Mouse (Mus musculus): Measurements from ENCODE around the gene Ssna1. TPM values are rescaled to one million over a fixed set of nuclear protein-coding genes. Genes with fewer than 3 reads are reported as not detected.

Ssna1 gene
- total and polyA plus RNA-seq, 3 experiments = 51.4 to 80.6 (median 72.9) TPM

GRCm38 (mm10) chr2:25290101-25290815 is 18.0 kb upstream of the Ssna1 start:
- H3K4me3 ChIP-seq (replicated peaks in 1 of 3; ENCODE audit: low read depth in 2 of 3, low read length in 2 of 3, poor library complexity in 1 of 3) = no peak overlapping the region
- H3K9ac ChIP-seq (ENCODE audit: insufficient read depth, low read depth) = no peak overlapping the region

GRCm38 (mm10) chr2:25289651-25290050 is 17.4 kb upstream of the Ssna1 start, which contains the start of gene Lrrc26:
Gene Lrrc26 (plus strand): TSS chr2:25289915.
- Histone ChIP-seq H3K27ac (ENCODE audit: insufficient read depth, low read depth) (no peak within 1 kb of the TSS), H3K9me3 (replicated peaks; ENCODE audit: low read length) (no peaks in the 10 kb centered on the region), H3K4me2 (ENCODE audit: insufficient read depth, low read depth, poor library complexity, severe bottlenecking) (no peak within 1 kb of the TSS), H3K36me3 (replicated peaks in 1 of 2; ENCODE audit: control insufficient read depth in 1 of 2, insufficient read depth in 1 of 2, low read length in 1 of 2) (peaks cover 16 to 26% of the 10 kb centered on the region in 2 experiments), H3K79me2 (replicated peaks; ENCODE audit: control insufficient read depth, extremely low read depth, insufficient read depth, poor library complexity, severe bottlenecking) (no peaks in the 10 kb centered on the region), H3K27me3 (replicated peaks) (peaks cover 40% of the 10 kb centered on the region), H3K4me3 (replicated peaks in 1 of 3; ENCODE audit: low read depth in 2 of 3, low read length in 2 of 3, poor library complexity in 1 of 3) (no peak within 1 kb of the TSS), H3K4me1 (ENCODE audit: control insufficient read depth in 1 of 2, insufficient read depth in 2 of 2) (peaks cover 2 to 4% of the 10 kb centered on the region in 2 experiments; a peak in 3 of 4 replicates), H3K9ac (ENCODE audit: insufficient read depth, low read depth) (no peak within 1 kb of the TSS)
- dilution Hi-C loops (cut with MboI; ENCODE audit: extremely low pct_ligation_motif_present, extremely low pct_unique_long_range_greater_than_20kb, low sequenced_read_pairs) = no loop called here
- DNase-seq (ENCODE audit: extremely low read depth) = no peak
- in situ Hi-C loops (cut with MboI; ENCODE audit: low pct_ligation_motif_present, low pct_unique_long_range_greater_than_20kb, low sequenced_read_pairs) = no loop called here
- no peak for TF ChIP-seq RAD21 (IDR thresholded peaks at IDR 0.05; ENCODE audit: low read depth, low read length)
- no peak for TF ChIP-seq NELFE (IDR thresholded peaks at IDR 0.05; ENCODE audit: low read depth, low read length)
- no peak for TF ChIP-seq ZNF384 (IDR thresholded peaks at IDR 0.05; ENCODE audit: low read depth, low read length)
- TF ChIP-seq ELF1 (IDR thresholded peaks at IDR 0.05; ENCODE audit: low read depth, low read length) = no peak
- no peak for TF ChIP-seq EP300 (IDR thresholded peaks at IDR 0.05; ENCODE audit: low read length)
- no peak for TF ChIP-seq POLR2A (IDR thresholded peaks at IDR 0.05; ENCODE audit: low read depth, low read length)
- no peak for TF ChIP-seq SMC3 (IDR thresholded peaks at IDR 0.05; ENCODE audit: low read depth, low read length)
- TF ChIP-seq MAZ (IDR thresholded peaks at IDR 0.05; ENCODE audit: low read depth, low read length) = no peak
- TF ChIP-seq ETS1 (conservative IDR thresholded peaks at IDR 0.05; ENCODE audit: low read depth, low read length) = no peak
- TF ChIP-seq IRF4 (IDR thresholded peaks at IDR 0.05; ENCODE audit: low read depth, low read length) = no peak
- TF ChIP-seq HCFC1 (IDR thresholded peaks at IDR 0.05; ENCODE audit: low read depth, low read length) = no peak
- no peak for TF ChIP-seq TCF12 (IDR thresholded peaks at IDR 0.05; ENCODE audit: low read depth, low read length)
- no peak for TF ChIP-seq CHD2 (IDR thresholded peaks at IDR 0.05; ENCODE audit: low read length)
- TF ChIP-seq GABPA (IDR thresholded peaks at IDR 0.05; ENCODE audit: insufficient replicate concordance, low read depth, low read length) = no peak
- TF ChIP-seq MYC (IDR thresholded peaks at IDR 0.05; ENCODE audit: low read depth, low read length) = no peak

More at GRCm38 (mm10) chr2:25290101-25290815, 18.0 kb upstream of the Ssna1 start:
- no peak overlapping the region for H3K4me2 ChIP-seq (ENCODE audit: insufficient read depth, low read depth, poor library complexity, severe bottlenecking)
- peaks cover 2 to 4% of the 10 kb centered on the region in 2 experiments; a peak in 3 of 4 replicates for H3K4me1 ChIP-seq (ENCODE audit: control insufficient read depth in 1 of 2, insufficient read depth in 2 of 2)
- dilution Hi-C loops (cut with MboI; ENCODE audit: extremely low pct_ligation_motif_present, extremely low pct_unique_long_range_greater_than_20kb, low sequenced_read_pairs) (no loop called here), in situ Hi-C loops (cut with MboI; ENCODE audit: low pct_ligation_motif_present, low pct_unique_long_range_greater_than_20kb, low sequenced_read_pairs) (no loop called here)
- peaks cover 10 to 20% of the 10 kb centered on the region in 2 experiments for H3K36me3 ChIP-seq (replicated peaks in 1 of 2; ENCODE audit: control insufficient read depth in 1 of 2, insufficient read depth in 1 of 2, low read length in 1 of 2)
- H3K79me2 ChIP-seq (replicated peaks; ENCODE audit: control insufficient read depth, extremely low read depth, insufficient read depth, poor library complexity, severe bottlenecking) = no peaks in the 10 kb centered on the region
- H3K9me3 ChIP-seq (replicated peaks; ENCODE audit: low read length) = no peaks in the 10 kb centered on the region
- TF ChIP-seq E2F4 (IDR thresholded peaks at IDR 0.05; ENCODE audit: insufficient replicate concordance, low read depth, low read length) = no peak
- TF ChIP-seq CTCF (conservative IDR thresholded peaks at IDR 0.05 in 1 of 2, IDR thresholded peaks at IDR 0.05 in 1 of 2; ENCODE audit: low read depth in 2 of 2, low read length in 2 of 2) = no peak
- no peak for TF ChIP-seq MYC (IDR thresholded peaks at IDR 0.05; ENCODE audit: low read depth, low read length)
- TF ChIP-seq SIN3A (IDR thresholded peaks at IDR 0.05; ENCODE audit: low read length) = no peak
- no peak for TF ChIP-seq MXI1 (IDR thresholded peaks at IDR 0.05; ENCODE audit: low read depth, low read length)
- TF ChIP-seq CHD1 (IDR thresholded peaks at IDR 0.05; ENCODE audit: low read depth, low read length) = no peak
- no peak for TF ChIP-seq IRF4 (IDR thresholded peaks at IDR 0.05; ENCODE audit: low read depth, low read length)
- no peak for TF ChIP-seq BHLHE40 (IDR thresholded peaks at IDR 0.05; ENCODE audit: low read depth, low read length)
- peaks cover 46% of the 10 kb centered on the region for H3K27me3 ChIP-seq (replicated peaks)
- no peak overlapping the region for H3K27ac ChIP-seq (ENCODE audit: insufficient read depth, low read depth)
- DNase-seq (ENCODE audit: extremely low read depth) = no peak

Measured in CH12.LX (cell line).